8 mouse cellular contexts compared by ENCODE assay signal in genomic region chr6:99026635-99027541, GRCm38 (mm10).
DNase-seq lines count a peak whose midpoint lies in the region; ATAC-seq and TF ChIP-seq lines count a peak whose summit lies in the region.

No protein-coding gene starts in this region.

- H3K4me1 ChIP-seq in hindbrain, embryonic 12.5 days, result peaks cover 50% of the 10 kb centered on the region
- H3K4me1 ChIP-seq in stomach, postnatal 0 days (replicated peaks; ENCODE audit: control insufficient read depth, insufficient read depth), result peaks cover 8% of the 10 kb centered on the region; the same call in 1 of the 2 replicates

- peak overlapping the region; percentile 78 for H3K27ac ChIP-seq in layer of hippocampus, adult 2 months
- peak overlapping the region; percentile 91 for H3K27ac ChIP-seq in hindbrain, embryonic 12.5 days
- peak overlapping the region; percentile 94 for H3K27ac ChIP-seq in stomach, postnatal 0 days (replicated peaks)

- H3K9me3 ChIP-seq in hindbrain, embryonic 12.5 days (replicated peaks), result no peaks in the 10 kb centered on the region
- H3K9me3 ChIP-seq in stomach, postnatal 0 days (ENCODE audit: control insufficient read depth, low read length), result no peaks in the 10 kb centered on the region

- H3K4me3 ChIP-seq in layer of hippocampus, adult 2 months, result peak overlapping the region; percentile 75
- peak overlapping the region; percentile 64 for H3K4me3 ChIP-seq in hindbrain, embryonic 12.5 days
- peak overlapping the region; percentile 83 for H3K4me3 ChIP-seq in stomach, postnatal 0 days (ENCODE audit: low read depth, low read length)

- no peak for TF ChIP-seq CTCF in layer of hippocampus, adult 2 months (conservative IDR thresholded peaks at IDR 0.05)
- no peak for TF ChIP-seq CTCF in stomach, postnatal 0 days (IDR thresholded peaks at IDR 0.05; ENCODE audit: low read depth)

- no peak for TF ChIP-seq EP300 in stomach, postnatal 0 days (optimal IDR thresholded peaks at IDR 0.05)

- H3K4me2 ChIP-seq in hindbrain, embryonic 12.5 days (replicated peaks), result peak overlapping the region; percentile 85
- H3K4me2 ChIP-seq in stomach, postnatal 0 days (replicated peaks; ENCODE audit: low read depth), result peak overlapping the region; percentile 94

- WGBS in hindbrain, embryonic 12.5 days, result 11% methylated on average over 19 of the region's 19 CpGs
- 12% methylated on average over 19 of the region's 19 CpGs for WGBS in stomach, postnatal 0 days

- no peaks in the 10 kb centered on the region; the same call in 1 of the 2 replicates for H3K27me3 ChIP-seq in hindbrain, embryonic 12.5 days
- no peaks in the 10 kb centered on the region for H3K27me3 ChIP-seq in stomach, postnatal 0 days (ENCODE audit: control insufficient read depth, insufficient read depth, low read length)

- H3K9ac ChIP-seq in hindbrain, embryonic 12.5 days, result peak overlapping the region; percentile 83
- H3K9ac ChIP-seq in stomach, postnatal 0 days (ENCODE audit: low read length), result peak overlapping the region; percentile 91

- DNase-seq in layer of hippocampus, adult 2 months (ENCODE audit: low spot score in 2 of 2), result no peak
- DNase-seq in layer of hippocampus, postnatal 10 days (ENCODE audit: low spot score in 2 of 2), result no peak
- DNase-seq in embryo, embryonic 10.5 days (ENCODE audit: low spot score), result peak; percentile 58
- DNase-seq in lung, postnatal 36 days, result peak; percentile 51
- peak; percentile 27 for DNase-seq in stomach, postnatal 0 days (ENCODE audit: low spot score)
- no peak for DNase-seq in frontal cortex, postnatal 25 days (ENCODE audit: low spot score in 2 of 2)
- no peak for DNase-seq in layer of hippocampus, adult 9-11 months

- ATAC-seq in hindbrain, embryonic 12.5 days (ENCODE audit: low FRiP score), result no peak
- ATAC-seq in stomach, postnatal 0 days (ENCODE audit: low FRiP score, low TSS enrichment), result no peak

- no peaks in the 10 kb centered on the region for H3K36me3 ChIP-seq in hindbrain, embryonic 12.5 days
- H3K36me3 ChIP-seq in stomach, postnatal 0 days (ENCODE audit: control insufficient read depth, insufficient read depth, low read length), result no peaks in the 10 kb centered on the region

Comparison
In these comparisons a context has a peak if more than half of its experiments do, and no peak if none do; other contexts are left out.
1. DNase-seq: peak in embryo, embryonic 10.5 days (single experiment), lung, postnatal 36 days (single experiment) and stomach, postnatal 0 days (single experiment); none in layer of hippocampus, adult 2 months (0 of 2), layer of hippocampus, postnatal 10 days (0 of 2), frontal cortex, postnatal 25 days (0 of 2) and layer of hippocampus, adult 9-11 months (single experiment).
2. Peak in every context shown above with its lines, with median percentiles within 50 percentile points of each other: H3K27ac ChIP-seq and H3K4me3 ChIP-seq.